Mouse (Mus musculus) kidney, adult 8-10 months (tissue): ENCODE data around the gene Gm4131.
A peak's percentile ranks its signal among the peaks of the same experiment; 100 is the strongest.
"Not testable (repeated sequence)": the region's sequence is repeated elsewhere in the genome, so short reads cannot be mapped to it uniquely, and the experiment has no call there.

Experiments used
- DNase-seq, 2 experiments: peaks; one replicate each; pipeline ENCODE4 v3.0.0; 2022

Gm4131 gene

GRCm38 (mm10) chr14:62566821-62567220 is at the start of gene Gm4131:
Gene Gm4131, minus strand, starts transcription at chr14:62566921.
- not testable (repeated sequence) for DNase-seq

GRCm38 (mm10) chr14:62609904-62610303 is 43.2 kb upstream of the Gm4131 start:
- DNase-seq = no peak

GRCm38 (mm10) chr14:62607791-62608196 is 41.1 kb upstream of the Gm4131 start:
- DNase-seq = no peak

- no peak for DNase-seq
Measured at GRCm38 (mm10) chr14:62602869-62603268, 36.1 kb upstream of the Gm4131 start.

GRCm38 (mm10) chr14:62602271-62602670 is 35.5 kb upstream of the Gm4131 start:
- DNase-seq = no peak

- no peak for DNase-seq
Measured at GRCm38 (mm10) chr14:62600109-62600522, 33.4 kb upstream of the Gm4131 start.

- DNase-seq = peak; percentile 8 to 50
Measured at GRCm38 (mm10) chr14:62585338-62585737, 18.6 kb upstream of the Gm4131 start.

- no peak for DNase-seq
Measured at GRCm38 (mm10) chr14:62584637-62585036, 17.9 kb upstream of the Gm4131 start.

GRCm38 (mm10) chr14:62581768-62582167 is 15.0 kb upstream of the Gm4131 start:
- no peak for DNase-seq

- no peak for DNase-seq
Measured at GRCm38 (mm10) chr14:62580945-62581344, 14.2 kb upstream of the Gm4131 start.

GRCm38 (mm10) chr14:62575862-62576261 is 9.1 kb upstream of the Gm4131 start:
- no peak for DNase-seq

GRCm38 (mm10) chr14:62574906-62575305 is 8.2 kb upstream of the Gm4131 start:
- DNase-seq = no peak

- no peak for DNase-seq
Measured at GRCm38 (mm10) chr14:62573454-62573853, 6.7 kb upstream of the Gm4131 start.

- no peak for DNase-seq
Measured at GRCm38 (mm10) chr14:62570299-62570698, 3.6 kb upstream of the Gm4131 start.

- no peak for DNase-seq
Measured at GRCm38 (mm10) chr14:62569463-62569862, 2.7 kb upstream of the Gm4131 start.

GRCm38 (mm10) chr14:62563679-62564078 is 3.0 kb downstream of the Gm4131 start:
- DNase-seq = peak; percentile 42 to 43

GRCm38 (mm10) chr14:62561875-62562748 is 4.6 kb downstream of the Gm4131 start:
- no peak for DNase-seq

- no peak for DNase-seq
Measured at GRCm38 (mm10) chr14:62557111-62557510, 9.6 kb downstream of the Gm4131 start.

- DNase-seq = no peak
Measured at GRCm38 (mm10) chr14:62555840-62556810, 10.6 kb downstream of the Gm4131 start.

GRCm38 (mm10) chr14:62555309-62555829 is 11.4 kb downstream of the Gm4131 start, which contains the start of gene Fam124a:
Gene Fam124a, plus strand, starts transcription at chr14:62555737.
- DNase-seq = peak; percentile 26 to 28

GRCm38 (mm10) chr14:62553786-62554185 is 12.9 kb downstream of the Gm4131 start:
- no peak for DNase-seq

- DNase-seq = no peak
Measured at GRCm38 (mm10) chr14:62552771-62553170, 13.9 kb downstream of the Gm4131 start.

- no peak for DNase-seq
Measured at GRCm38 (mm10) chr14:62550121-62550520, 16.6 kb downstream of the Gm4131 start.
